Mouse (Mus musculus) liver, postnatal 0 days (tissue): Measurements from ENCODE around the gene Aes.

Experiments
- CTCF ChIP-seq: sonication (generic); IDR thresholded peaks from 2 replicates; pipeline ENCODE4 v1.5.1; 2016; ENCODE audit warnings: antibody characterized with exemption, low read depth
- EP300 ChIP-seq: IDR thresholded peaks from 2 replicates; pipeline ENCODE4 v1.6.1; 2016; ENCODE audit warnings: antibody characterized with exemption, low read depth, mild to moderate bottlenecking

DNA sequence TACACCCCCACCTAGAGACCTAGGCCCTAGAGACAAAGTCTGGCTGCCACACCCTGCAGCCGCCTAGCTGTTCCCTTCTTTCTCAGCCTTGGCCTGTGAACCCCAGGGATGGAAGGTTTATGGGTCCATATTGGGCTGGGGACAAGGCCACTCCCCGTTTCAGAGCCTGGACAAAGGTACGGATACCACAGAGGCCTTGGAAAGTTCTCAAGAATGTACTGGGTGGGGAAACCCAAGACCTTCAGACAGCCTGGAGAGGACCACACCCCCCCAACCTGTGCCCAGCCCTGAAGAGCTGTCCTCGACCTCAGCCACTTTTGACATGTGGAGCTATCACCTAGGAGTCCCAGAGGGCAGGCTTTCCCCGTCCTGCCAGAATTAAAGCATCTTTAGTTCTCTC is 10.3 kb upstream of the Aes start:
- TF ChIP-seq CTCF (no peak), EP300 (no peak)
